Mouse (Mus musculus): Measurements from ENCODE around the gene Nubpl.
"Not testable (repeated sequence)": the region's sequence is repeated elsewhere in the genome, so short reads cannot be mapped to it uniquely, and the experiment has no call there.

Gene Nubpl

DNA sequence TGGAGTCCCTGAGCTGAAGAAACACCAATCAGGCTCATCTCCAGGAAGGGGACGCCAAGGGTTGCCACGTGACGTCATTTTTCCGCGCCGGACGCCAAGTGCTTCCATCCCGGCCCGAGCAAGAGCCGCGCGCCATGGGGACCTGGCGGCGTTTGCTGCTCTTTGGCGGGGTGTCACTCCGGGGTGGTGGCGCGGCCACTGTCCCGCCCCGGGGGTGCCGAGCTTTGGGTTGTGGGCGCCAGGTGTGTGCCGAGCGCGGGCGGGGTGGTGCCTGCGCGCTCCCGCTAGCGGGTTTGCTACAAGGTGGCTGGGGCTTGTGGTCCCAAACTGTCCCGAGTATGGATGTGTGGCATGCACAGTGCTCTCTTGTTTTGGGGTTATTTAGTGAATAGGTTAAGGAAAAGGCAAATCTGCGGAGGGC, at the start of gene Nubpl:
Gene Nubpl (plus strand): TSS at position 88 of the 421 bp plus-strand sequence.
- peak; percentile 98 for DNase-seq (ENCODE audit: low spot score)

DNA sequence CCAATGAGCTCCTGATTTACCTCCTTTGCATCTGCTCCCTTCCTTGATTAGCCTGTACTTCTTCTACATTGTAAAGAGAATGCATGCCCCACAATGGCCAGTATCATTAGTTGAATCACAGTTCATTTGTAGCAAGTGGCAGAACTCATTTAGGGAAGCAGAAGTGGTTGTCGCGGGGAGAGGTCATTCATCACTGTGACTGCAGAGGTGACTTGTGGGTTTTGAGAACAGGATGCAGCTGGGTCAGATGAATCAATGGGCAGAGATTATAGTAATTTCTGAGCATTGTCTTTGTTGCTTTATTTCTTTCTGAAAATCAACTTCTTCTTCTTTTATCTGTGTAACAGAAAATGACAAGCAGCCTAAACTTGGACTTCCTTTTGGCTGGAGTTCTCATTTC, 48.2 kb upstream of the Nubpl start:
- DNase-seq (ENCODE audit: low spot score), result no peak

DNA sequence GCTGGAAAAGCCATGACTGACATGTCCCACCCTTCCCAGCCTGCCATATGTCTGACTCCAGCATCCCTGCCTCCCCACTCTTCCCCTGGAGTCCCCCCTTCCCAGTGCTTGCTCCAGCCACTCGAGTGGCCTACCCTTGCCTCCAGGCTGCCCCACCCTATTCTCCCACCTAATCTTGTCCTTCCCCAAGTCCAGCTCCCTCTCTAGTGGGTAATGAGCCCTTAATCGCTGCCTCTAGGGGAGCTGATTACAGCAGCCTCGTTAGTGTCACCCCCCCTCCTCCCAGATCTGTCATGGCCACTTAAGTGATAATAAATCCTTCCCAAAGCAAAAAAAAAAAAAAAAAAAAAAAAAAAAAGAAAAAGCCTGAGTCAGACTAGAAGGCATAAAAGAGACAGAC, 18.2 kb upstream of the Nubpl start:
- not testable (repeated sequence) for DNase-seq (ENCODE audit: low spot score)

DNA sequence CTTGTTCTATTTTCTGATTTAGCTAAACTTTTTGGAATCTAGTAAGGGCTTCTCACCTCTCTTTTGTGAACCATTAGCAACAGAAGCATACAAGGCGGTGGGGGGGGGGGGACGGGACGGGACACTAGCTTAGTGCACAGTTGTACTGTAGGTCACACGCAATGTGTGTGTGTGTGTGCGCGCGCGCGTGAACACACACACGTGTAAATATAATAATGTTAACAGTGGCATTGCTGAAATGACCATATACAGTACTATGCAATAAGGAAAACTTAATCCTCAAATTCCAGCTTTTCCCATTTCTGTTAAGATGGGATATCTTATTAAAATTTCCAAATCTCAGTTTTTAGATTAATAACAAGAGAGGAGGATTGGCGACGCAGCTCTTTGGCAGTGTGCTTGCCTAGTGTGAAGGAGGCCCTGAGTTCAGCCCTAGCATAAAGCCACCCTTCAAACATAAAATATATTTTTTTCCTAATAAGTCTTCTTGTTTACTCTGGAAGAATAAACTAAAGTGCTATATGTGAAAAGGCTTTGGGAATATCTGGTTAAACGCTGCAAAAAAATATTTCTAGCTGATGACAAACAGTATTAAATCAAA, 388 bp upstream of the Nubpl start:
- no peak for DNase-seq (ENCODE audit: low spot score)

DNA sequence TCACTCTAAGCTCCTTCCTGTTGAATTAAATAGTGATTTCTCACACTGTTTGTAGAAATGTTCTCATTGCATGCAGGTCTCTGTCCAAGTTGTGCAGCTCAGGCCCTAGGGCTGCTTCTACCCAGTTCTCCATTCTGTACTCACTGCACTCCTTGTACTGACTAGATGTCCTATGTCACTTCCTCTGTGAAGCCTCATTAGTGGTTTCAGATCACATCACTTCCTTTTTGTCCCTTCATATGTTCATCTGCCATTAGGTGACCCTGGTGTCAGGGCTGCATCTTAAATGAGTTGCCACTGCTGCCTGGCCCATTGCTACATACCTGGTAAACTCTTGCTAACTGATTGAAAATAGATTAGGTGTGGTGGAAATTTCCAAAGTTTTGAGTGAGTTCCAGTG, 22.7 kb downstream of the Nubpl start:
- no peak for DNase-seq (ENCODE audit: low spot score)

DNA sequence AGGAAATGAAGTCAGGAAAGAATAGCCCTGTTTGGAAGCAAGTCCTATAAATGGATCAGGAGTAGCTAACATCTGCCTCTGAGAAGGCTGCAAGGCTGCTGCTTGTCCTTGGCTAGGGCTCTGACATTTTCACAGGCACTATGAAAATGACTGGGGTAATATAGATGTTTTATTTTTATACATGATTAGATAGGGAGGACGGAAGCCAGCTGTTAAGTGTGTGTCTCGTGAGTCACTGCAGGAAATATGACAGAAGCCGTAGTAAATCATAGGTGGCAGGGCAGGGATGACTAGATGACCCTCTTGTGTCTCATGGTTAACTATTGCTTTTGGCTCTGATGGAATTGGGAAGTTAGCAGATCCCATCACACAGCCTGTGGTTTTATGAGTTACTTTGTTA, 28.9 kb downstream of the Nubpl start:
- no peak for DNase-seq (ENCODE audit: low spot score)

DNA sequence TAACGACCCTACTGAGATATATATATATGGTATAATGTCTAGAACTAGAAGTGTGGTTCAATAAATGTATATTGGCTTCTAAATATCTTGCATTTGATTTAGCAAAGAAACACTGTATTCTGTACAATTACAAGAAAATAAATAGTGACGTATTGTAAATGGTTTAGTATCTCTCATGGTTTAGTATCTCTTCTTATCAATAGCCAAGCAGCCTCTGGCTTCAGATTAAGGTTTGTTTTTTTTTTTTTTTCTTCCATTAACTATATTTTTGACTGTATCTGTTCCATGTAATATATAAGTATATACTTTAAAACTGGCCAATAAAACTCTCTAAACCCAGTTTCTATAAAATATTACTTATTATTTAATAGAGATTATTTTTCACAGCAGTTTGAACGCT, 31.5 kb downstream of the Nubpl start:
- no peak for DNase-seq (ENCODE audit: low spot score)

DNA sequence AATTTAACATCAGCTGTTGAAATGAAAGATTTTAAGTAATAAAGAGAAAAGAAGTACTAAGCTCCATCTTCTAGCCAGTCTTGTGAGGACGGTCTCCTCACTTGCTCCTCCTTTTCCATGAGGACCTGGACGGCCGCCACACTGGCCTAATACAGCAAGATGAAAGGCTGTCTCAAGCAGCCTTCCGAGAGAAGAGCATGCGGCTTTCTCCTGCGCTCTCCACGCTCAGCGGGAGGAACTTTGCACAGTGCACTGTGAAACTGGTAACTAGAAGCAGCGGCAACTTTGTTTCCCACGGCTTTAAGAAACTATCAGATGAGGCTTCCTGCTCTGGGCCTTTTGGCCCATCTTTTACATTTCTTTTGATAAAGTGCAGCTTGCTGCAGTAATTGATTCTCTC, 34.7 kb downstream of the Nubpl start:
- peak; percentile 70 for DNase-seq (ENCODE audit: low spot score)

DNA sequence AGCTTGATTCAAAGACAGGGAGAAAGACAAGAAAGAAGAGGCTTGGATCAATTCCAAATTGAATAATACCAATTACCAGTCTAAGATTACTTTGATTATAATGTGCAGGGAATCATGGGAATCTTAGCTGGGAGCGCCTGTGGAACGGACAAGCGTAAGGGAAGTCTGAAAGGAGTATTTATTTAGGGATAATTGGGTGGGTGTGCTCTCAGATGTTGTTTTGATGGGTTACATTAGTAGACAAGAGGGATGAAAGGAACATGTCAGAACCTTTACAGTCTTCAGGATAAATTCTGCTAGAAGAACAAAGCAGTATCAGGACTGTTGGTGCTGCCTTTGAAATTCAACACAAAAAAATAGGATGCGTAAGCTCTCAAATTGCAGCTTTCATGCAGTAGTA, 40.8 kb downstream of the Nubpl start:
- no peak for DNase-seq (ENCODE audit: low spot score)

DNA sequence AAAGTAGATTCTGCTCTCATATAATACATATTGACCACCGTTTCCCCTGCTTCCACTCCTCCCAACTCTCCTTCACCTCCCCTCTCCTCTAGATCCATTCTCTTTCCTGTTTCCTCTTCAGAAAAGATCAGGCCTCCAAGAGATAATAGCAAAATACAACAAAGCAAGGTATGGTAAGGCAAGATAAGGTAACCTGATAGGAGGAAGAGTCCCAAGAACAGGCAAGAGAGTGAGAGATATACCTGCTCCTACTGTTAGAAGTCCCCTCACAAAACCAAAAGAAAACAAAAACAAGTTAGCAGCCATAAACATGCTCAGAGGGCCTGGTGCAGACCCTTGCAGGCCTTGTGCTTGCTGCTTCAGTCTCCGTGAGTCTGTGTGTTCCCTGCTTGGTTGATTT, 49.1 kb downstream of the Nubpl start:
- no peak for DNase-seq (ENCODE audit: low spot score)

DNA sequence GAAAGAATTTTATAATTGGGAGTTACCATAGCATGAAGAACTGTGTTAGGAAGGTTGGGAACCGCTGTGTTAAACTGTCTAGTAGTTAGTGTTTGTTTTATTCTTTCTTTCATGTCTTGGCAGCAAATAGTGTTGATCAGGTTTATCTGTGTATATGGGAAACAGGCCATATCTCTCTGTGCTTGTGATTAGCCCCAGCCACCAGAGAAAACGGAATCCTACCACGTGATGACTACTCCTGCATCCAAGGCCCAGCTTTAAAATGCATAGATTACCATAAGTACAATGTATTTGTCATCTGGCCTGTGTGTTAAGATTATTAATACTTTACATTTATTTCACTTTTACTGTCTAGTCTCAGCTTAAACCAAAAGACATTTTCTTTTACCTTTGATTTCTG, 51.9 kb downstream of the Nubpl start:
- DNase-seq (ENCODE audit: low spot score), result no peak

DNA sequence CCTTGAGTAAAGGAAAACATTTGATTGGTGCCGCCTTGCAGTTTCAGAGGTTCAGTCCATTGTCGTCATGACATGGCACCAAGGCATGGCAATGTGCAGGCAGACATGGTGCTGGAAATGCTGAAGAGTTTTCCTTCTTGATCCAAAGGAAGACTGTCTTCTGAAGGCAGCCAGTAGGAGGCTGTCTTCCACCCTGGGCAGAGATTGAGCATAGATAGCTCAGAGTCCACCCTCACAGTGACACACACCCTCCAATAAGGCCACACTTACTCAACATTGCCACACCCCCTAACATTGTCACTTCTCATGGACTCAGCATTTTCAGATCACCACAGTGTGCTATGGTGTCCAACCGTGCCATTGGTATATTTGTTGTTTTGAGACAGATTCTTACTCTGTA, 54.5 kb downstream of the Nubpl start:
- DNase-seq (ENCODE audit: low spot score), result no peak

DNA sequence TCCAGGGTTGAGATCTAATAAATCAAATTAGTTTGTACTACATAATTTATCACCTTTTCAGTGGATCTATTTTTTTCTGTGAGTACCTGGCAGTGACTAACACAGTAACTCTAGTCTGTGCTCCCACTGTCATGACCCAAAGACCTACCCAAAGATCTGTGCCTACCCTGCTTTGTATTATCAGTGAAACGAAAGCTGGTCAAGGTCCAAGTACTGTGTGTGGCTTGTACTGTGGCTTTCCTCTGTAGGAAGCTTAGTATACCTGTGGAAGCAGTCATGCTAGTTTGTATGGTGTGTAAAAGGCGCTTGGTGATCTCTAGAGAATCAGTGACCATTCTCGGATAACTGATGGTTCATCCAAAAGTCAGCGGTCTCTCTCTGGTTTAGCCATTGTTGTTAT, 57.4 kb downstream of the Nubpl start:
- DNase-seq (ENCODE audit: low spot score), result no peak

DNA sequence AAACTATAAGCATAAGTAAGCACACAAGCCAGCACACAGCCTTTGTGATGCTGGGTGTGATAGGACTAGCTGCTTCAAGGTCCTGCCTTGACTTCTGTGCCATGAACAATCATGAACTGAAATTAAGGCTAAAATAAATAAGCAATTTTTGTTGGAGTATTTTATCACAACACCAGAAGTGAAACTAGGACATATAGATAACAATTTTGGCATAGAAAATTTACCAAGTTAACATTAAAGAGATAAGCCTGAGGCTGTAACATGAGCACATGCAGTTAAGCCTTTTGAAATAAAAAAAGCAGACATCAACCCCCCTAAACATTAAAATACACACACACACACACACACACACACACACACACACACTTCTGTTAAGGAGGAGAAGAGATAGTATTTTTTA, 66.9 kb downstream of the Nubpl start:
- no peak for DNase-seq (ENCODE audit: low spot score)

DNA sequence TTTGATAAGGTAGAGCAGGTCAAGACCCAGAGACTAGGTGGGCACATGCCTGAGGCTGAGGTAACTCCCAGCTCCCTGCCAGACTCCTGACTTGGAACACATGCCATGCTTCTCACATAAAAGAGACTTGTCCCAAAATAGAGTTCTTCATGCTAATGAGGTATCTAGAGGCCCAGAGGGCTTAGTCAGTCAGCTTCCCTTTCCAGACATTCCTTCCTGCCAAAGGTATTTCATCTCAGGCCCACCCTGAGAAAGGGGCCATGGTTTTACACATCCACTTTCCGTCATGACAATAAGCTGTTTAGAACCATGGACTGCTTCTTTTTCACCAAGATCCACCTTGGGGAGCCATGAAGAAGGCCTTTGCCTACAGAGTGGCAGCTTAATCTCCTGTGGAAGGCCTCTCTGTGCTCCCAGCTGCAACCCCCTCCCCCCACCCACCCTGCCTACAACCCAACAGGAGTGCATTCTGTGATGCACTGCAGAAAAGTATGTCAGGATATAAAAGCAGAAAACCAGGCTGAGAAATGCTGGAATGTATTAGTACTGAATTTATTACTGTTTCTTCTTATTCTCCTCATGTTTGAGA, 88.8 kb downstream of the Nubpl start:
- no peak for DNase-seq (ENCODE audit: low spot score)

DNA sequence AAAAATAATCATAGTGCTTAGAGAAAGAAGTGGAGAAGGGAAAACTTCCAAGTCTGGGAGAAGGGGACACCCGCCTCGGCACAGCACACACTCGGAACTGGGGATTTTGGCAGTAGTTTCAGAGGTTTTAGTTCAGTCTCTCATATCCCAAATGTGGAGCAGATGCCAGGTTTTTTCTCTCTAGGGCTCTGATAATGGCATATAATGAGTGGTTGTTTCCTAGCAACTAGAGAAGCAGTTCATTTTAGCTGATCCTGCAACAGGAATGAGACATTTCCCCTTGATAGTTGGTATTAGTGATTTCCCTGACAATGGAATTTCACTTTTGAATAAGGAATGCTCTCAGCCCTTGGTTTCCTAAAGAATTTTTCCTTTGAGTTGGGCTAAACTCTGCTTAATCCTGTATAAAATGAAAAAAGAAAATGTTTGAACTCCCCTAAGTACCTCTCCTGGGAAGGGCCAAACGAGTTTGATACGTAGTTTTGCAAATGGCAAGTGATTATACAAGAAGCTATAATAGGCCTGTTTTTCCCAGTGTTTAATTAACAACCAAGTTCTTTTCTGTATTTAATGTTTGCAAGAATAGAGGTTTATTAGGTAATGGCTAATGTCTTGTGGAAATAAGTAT, 89.5 kb downstream of the Nubpl start:
- DNase-seq (ENCODE audit: low spot score), result no peak

DNA sequence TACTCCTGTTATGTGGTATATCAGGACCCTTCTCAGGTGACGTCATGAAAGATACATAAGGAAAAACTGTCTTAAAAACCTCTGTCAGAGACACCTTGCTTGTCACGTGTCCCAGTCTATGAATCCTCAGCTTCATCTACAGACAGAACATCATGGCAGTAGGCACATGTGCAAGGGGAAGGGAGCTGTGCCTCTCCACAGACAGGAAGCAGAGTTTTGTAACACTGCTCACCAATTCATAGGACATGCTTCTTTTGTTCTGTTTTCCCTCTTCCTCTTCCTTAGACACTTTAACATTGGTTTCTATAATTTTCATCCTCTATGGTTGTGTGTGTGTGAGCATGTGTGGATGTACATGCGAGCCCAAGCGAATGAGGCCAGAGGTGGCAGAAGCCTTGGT, 100.9 kb downstream of the Nubpl start:
- DNase-seq (ENCODE audit: low spot score), result no peak

DNA sequence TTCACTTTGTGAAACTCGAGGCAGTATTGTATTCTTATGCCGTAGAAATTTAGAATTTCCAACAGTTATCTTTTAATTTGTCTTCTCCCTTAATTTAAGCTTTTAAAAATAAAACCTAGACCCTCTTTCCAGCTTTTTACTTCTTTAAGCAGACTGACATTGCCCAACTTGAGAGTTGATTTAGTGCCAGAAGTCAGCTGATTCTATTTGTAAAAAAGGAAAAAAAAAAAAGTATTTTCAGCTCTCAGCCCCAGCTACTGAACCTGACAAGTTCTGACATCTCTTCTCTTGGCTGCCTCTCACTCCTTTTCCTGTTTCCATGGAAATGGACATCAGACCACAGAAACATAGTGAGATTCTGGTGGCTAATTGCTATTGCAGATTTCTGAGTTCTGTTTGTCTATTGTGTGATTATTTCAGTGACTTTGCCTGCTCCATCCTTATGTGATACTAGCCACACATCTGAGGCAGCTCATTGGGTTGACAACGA, 111.6 kb downstream of the Nubpl start:
- no peak for DNase-seq (ENCODE audit: low spot score)

DNA sequence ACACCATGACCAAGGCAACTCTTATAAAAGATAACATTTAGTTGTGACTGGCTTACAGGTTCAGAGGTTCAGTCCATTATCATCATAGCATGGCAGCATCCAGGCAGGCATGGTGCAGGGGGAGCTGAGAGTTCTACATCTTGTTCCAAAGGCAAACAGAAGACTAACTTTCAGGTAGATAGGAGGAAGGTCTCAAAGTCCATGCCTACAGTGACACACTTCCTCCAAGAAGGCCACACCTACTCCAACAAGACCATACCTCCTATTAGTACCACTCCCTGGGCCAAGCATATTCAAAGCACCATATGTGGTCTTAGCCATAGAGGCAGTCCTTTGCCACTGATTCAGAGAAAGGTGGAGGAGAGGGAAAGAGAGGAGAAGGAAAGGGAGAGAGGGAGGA, 113.6 kb downstream of the Nubpl start:
- no peak for DNase-seq (ENCODE audit: low spot score)

DNA sequence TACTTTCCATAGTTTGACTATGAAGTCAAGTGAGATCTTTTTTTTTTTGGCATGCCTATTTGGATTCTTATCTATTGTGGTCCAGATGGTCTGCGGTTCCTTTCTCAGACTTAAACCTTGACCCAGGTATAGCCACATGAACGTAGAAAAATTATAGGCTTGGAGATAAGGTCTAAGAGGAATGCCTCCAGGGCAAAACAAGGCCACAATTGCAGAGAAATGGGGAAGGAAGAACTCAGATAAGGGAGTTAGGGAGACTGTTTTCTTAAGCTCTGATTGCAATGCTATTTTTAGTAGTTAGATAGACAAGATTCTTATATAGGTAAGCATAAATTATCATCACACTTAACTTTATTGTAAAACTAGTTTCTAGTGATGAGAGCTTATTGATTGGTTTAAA, 117.3 kb downstream of the Nubpl start:
- DNase-seq (ENCODE audit: low spot score), result no peak

DNA sequence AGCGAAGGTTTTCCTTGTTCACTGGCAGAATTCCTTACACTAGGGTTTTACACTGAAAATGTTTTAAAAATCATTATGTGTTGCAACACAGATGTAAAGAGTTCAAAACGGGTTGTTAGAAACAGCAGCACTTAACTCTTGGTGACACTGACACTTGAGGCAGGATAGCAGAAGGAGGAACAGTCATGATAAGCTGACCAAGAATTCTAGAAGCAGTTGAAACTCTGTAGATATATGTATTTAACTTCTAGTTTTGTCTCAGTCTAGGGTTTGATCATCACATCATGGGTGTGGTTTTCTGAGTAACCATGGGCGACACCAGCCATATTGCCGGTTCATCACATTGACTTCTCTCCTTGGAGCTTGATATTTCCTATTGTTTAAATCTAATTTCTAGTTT, 127.4 kb downstream of the Nubpl start:
- DNase-seq (ENCODE audit: low spot score), result no peak

DNA sequence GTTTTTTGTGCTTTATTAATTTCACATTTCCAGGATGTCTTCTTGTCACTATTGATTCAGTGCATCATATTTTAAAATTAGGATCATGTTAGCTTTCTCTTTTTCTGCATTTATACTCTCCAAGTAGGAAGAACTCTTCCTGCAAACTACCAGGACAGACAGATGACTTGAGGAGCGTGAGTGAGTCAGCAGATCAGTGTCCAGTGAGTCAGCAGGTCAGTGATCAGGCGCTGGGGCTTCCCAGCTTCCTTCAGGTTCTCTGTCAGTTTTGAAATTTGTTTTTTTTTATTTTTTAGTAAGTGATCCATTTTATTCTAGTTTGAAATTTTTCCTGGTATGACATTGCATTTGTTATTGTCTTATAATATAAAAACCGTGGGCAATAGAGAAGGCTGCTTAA, 131.2 kb downstream of the Nubpl start:
- no peak for DNase-seq (ENCODE audit: low spot score)

DNA sequence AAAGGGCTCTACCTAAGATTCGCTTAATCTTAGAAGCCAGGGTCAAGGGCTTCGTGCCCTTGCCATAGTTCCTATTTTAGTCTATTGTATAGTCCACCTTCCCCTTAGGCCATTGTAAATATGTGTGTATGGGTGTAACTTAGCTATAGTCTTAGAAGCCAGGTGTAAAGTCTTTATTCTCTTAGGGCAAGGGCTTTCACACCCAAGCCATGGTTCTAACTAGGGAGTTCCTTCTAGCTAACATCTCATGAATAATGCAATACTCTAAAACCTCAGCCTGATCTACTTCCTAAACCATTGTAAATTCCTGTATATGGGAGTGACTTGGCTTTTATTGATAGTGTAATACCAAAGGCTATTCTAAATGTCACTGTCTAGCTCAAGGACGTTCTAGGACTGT, 134.4 kb downstream of the Nubpl start:
- DNase-seq (ENCODE audit: low spot score), result not testable (repeated sequence)

DNA sequence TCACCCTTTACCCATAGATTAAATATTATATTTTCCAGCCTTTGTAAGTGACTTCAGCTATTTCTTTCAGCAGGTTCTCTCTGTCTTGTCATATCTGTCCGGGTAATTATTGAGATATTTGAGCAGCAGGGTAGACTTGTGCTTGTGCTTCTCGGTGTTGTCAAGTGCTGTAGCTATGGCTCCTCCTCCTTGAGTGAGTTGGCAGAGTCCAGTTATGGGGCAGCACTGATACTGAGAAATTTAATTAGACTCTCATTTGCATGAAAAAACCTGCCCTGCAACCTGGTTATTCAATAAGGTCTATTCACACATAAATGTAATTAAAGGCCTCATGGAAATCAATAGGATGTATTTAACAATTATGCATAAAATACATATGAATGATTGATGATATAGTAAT, 145.2 kb downstream of the Nubpl start:
- no peak for DNase-seq (ENCODE audit: low spot score)

All from testis, postnatal 10 days (tissue).